Mouse (Mus musculus): ENCODE data around the gene Pde3a. TPM values are rescaled to one million over a fixed set of nuclear protein-coding genes. Genes with fewer than 3 reads are reported as not detected.

The Pde3a gene
- total and polyA plus RNA-seq, 2 experiments from 2014 or later: 1.2 to 4.9 TPM

DNA sequence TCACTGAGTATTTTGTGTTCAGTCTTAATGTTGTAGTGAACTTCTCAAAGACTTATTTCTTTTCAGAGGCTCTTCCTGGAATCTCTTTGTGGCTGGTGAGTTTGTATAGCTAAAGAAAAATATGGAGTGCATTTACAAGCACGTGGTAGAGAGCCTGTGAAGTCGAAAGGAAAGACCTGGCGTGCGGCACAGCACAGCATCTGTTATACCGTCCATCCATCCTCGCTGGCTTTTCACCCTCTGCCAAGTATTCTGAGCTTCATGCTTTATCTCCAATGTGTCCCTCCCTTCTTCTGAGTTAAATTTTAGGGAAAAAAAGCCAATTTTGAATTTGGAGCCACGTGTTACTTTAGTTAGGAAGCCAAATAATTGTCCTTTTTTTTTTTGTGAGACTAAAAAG is 33.7 kb downstream of the Pde3a start:
- WGBS: 51% methylated on average over 7 of the region's 7 CpGs
- Histone ChIP-seq H3K9ac (no peak overlapping the region), H3K9me3 (ENCODE audit: low read length) (no peaks in the 10 kb centered on the region), H3K4me2 (ENCODE audit: low read depth) (no peak overlapping the region), H3K4me1 (ENCODE audit: insufficient read depth) (no peaks in the 10 kb centered on the region; the same call in 1 of the 2 replicates), H3K27me3 (ENCODE audit: insufficient read depth, low read length) (no peaks in the 10 kb centered on the region), H3K27ac (ENCODE audit: low read depth, low read length) (no peak overlapping the region), H3K4me3 (ENCODE audit: low read depth, low read length) (no peak overlapping the region), H3K36me3 (ENCODE audit: insufficient read depth) (no peaks in the 10 kb centered on the region)
- TF ChIP-seq CTCF (IDR thresholded peaks at IDR 0.05; ENCODE audit: low read depth): no peak
- DNase-seq (peak; percentile 2), ATAC-seq (no peak)

- Histone ChIP-seq H3K9me3 (ENCODE audit: low read length) (no peaks in the 10 kb centered on the region), H3K9ac (no peak overlapping the region), H3K4me2 (ENCODE audit: low read depth) (no peak overlapping the region), H3K27ac (ENCODE audit: low read depth, low read length) (no peak overlapping the region), H3K4me1 (ENCODE audit: insufficient read depth) (no peaks in the 10 kb centered on the region), H3K27me3 (ENCODE audit: insufficient read depth, low read length) (no peaks in the 10 kb centered on the region), H3K36me3 (ENCODE audit: insufficient read depth) (no peaks in the 10 kb centered on the region), H3K4me3 (ENCODE audit: low read depth, low read length) (no peak overlapping the region)
- no peak for TF ChIP-seq CTCF (IDR thresholded peaks at IDR 0.05; ENCODE audit: low read depth)
- DNase-seq: no peak
- 83% methylated on average over 2 of the region's 2 CpGs for WGBS
- no peak for ATAC-seq
Measured at GRCm38 (mm10) chr6:141291195-141291594, 42.1 kb downstream of the Pde3a start.

GRCm38 (mm10) chr6:141292826-141293459 is 43.9 kb downstream of the Pde3a start:
- Histone ChIP-seq H3K9me3 (ENCODE audit: low read length) (no peaks in the 10 kb centered on the region), H3K36me3 (ENCODE audit: insufficient read depth) (no peaks in the 10 kb centered on the region), H3K27me3 (ENCODE audit: insufficient read depth, low read length) (no peaks in the 10 kb centered on the region), H3K9ac (no peak overlapping the region), H3K4me2 (ENCODE audit: low read depth) (no peak overlapping the region), H3K4me1 (ENCODE audit: insufficient read depth) (no peaks in the 10 kb centered on the region), H3K27ac (ENCODE audit: low read depth, low read length) (no peak overlapping the region), H3K4me3 (ENCODE audit: low read depth, low read length) (no peak overlapping the region)
- TF ChIP-seq CTCF (IDR thresholded peaks at IDR 0.05; ENCODE audit: low read depth): no peak
- 93% methylated on average over 10 of the region's 10 CpGs for WGBS
- ATAC-seq: no peak
- no peak for DNase-seq

DNA sequence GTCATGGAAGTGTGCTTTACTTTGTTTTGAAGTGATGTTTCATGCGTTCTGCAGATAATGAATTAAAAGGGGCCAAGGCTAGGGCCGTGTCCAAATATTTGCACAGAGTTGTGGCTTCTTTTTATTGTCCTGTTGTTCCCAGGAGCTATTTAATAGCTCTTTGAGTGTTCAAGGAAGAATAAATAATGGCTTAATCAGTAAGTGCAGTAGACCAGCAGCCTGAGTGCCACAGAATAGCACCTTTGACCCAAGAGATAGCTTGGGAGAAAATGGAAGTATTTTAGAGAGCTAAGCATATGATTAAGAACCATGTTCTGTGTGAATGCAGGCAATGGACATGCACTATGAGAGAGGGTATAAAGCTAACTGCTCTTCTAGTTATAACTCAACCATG is 44.4 kb downstream of the Pde3a start:
- Histone ChIP-seq H3K4me1 (ENCODE audit: insufficient read depth) (no peaks in the 10 kb centered on the region), H3K4me2 (ENCODE audit: low read depth) (no peak overlapping the region), H3K27me3 (ENCODE audit: insufficient read depth, low read length) (no peaks in the 10 kb centered on the region), H3K9ac (no peak overlapping the region), H3K4me3 (ENCODE audit: low read depth, low read length) (no peak overlapping the region), H3K9me3 (ENCODE audit: low read length) (no peaks in the 10 kb centered on the region), H3K36me3 (ENCODE audit: insufficient read depth) (no peaks in the 10 kb centered on the region), H3K27ac (ENCODE audit: low read depth, low read length) (no peak overlapping the region)
- TF ChIP-seq CTCF (IDR thresholded peaks at IDR 0.05; ENCODE audit: low read depth): no peak
- 72% methylated on average over 2 of the region's 2 CpGs for WGBS
- ATAC-seq (no peak), DNase-seq (no peak)

GRCm38 (mm10) chr6:141295264-141295663 is 46.2 kb downstream of the Pde3a start:
- Histone ChIP-seq H3K27ac (ENCODE audit: low read depth, low read length) (no peak overlapping the region), H3K9ac (no peak overlapping the region), H3K4me3 (ENCODE audit: low read depth, low read length) (no peak overlapping the region), H3K4me1 (ENCODE audit: insufficient read depth) (no peaks in the 10 kb centered on the region), H3K27me3 (ENCODE audit: insufficient read depth, low read length) (no peaks in the 10 kb centered on the region), H3K9me3 (ENCODE audit: low read length) (no peaks in the 10 kb centered on the region), H3K4me2 (ENCODE audit: low read depth) (no peak overlapping the region), H3K36me3 (ENCODE audit: insufficient read depth) (no peaks in the 10 kb centered on the region)
- no peak for TF ChIP-seq CTCF (IDR thresholded peaks at IDR 0.05; ENCODE audit: low read depth)
- DNase-seq (no peak), ATAC-seq (no peak)
- WGBS: 83% methylated on average over 3 of the region's 3 CpGs

DNA sequence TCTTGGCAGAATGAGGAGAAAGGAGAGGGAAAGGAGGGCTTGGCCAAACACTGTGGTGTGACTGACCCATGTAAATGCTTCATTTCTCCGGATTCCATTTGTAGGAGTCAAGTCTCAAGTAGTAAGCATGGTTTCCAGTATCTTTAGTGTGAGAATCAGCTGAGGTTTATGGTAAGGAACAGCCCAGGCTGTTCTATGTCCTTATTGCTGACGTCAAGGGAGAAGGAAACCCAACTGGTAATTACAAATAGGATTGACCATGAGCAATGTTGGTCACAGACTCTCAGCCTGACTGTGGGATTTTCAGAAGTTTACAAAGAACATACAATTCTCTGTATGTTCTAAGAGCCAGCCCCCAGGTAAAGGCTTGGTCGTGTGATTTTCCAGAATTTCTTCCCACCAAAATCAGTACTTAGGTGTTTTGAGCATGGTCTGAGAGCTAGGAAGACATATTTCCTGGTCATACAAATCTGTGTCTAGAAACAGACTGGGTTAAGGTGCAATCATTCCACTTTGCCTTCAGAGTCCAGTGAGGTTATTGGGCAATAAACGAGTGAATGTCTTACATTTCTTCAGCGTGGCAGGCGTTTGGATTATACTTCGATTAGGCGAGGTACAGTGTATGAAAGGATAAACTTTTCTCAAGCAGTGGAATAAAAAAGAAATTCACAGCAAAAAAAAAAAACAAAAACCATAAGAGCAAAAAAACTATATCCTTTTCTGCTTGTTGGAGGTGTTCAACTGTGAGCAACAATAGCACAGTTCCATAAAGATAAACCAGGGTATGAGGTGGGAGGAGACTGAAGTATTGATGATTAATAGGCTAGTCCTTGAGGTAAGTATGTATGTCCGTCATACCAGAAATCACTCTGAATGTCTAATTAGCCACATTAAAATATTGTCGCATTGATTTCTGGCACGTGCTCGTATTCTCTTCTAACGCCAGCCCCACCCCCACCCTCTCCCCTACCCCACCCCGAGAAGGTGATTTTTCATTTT is 53.0 kb downstream of the Pde3a start:
- 84% methylated on average over 14 of the region's 14 CpGs for WGBS
- Histone ChIP-seq H3K36me3 (ENCODE audit: insufficient read depth) (no peaks in the 10 kb centered on the region), H3K4me3 (ENCODE audit: low read depth, low read length) (no peak overlapping the region), H3K4me1 (ENCODE audit: insufficient read depth) (no peaks in the 10 kb centered on the region), H3K9me3 (ENCODE audit: low read length) (no peaks in the 10 kb centered on the region), H3K27ac (ENCODE audit: low read depth, low read length) (no peak overlapping the region), H3K9ac (no peak overlapping the region), H3K4me2 (ENCODE audit: low read depth) (no peak overlapping the region), H3K27me3 (ENCODE audit: insufficient read depth, low read length) (no peaks in the 10 kb centered on the region)
- ATAC-seq: no peak
- TF ChIP-seq CTCF (IDR thresholded peaks at IDR 0.05; ENCODE audit: low read depth): no peak
- no peak for DNase-seq

DNA sequence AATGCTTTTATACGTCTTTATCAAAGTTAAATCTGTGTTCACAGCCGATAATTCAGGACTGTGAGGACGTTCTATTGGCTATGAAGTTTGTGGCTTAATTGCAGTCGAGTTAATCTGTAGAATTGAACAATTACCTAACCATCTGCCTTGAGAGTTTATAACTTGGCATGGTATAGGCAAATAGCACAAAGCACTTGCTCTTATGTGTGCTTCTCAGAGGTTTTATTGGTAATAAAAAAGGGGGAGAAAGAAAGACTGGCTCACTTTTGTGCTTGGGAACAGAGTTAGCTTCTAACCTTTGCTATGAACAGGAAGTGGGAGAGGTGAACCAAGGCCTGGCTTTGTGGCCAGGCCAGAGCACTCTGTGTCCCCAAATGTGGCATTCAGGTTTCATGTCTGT is 53.8 kb downstream of the Pde3a start:
- DNase-seq (no peak), ATAC-seq (no peak)
- Histone ChIP-seq H3K4me1 (ENCODE audit: insufficient read depth) (no peaks in the 10 kb centered on the region), H3K27ac (ENCODE audit: low read depth, low read length) (no peak overlapping the region), H3K9ac (no peak overlapping the region), H3K9me3 (ENCODE audit: low read length) (no peaks in the 10 kb centered on the region), H3K36me3 (ENCODE audit: insufficient read depth) (no peaks in the 10 kb centered on the region), H3K27me3 (ENCODE audit: insufficient read depth, low read length) (no peaks in the 10 kb centered on the region), H3K4me3 (ENCODE audit: low read depth, low read length) (no peak overlapping the region), H3K4me2 (ENCODE audit: low read depth) (no peak overlapping the region)
- TF ChIP-seq CTCF (IDR thresholded peaks at IDR 0.05; ENCODE audit: low read depth): no peak
- 66% methylated on average over 4 of the region's 4 CpGs for WGBS
